In genomic region chr10:75860746-75861145, GRCm38 (mm10) we compare ENCODE assay signal across 8 mouse cellular contexts. TPM values are rescaled to one million over a fixed set of nuclear protein-coding genes. Genes with fewer than 3 reads are reported as not detected.
A peak's percentile ranks its signal among the peaks of the same experiment; 100 is the strongest.
DNase-seq lines count a peak whose midpoint lies in the region; ATAC-seq and TF ChIP-seq lines count a peak whose summit lies in the region.

No protein-coding gene starts in this region.

- ATAC-seq in hindbrain, postnatal 0 days = no peak

- no peak for TF ChIP-seq POLR2A in myocyte (IDR thresholded peaks at IDR 0.05; ENCODE audit: insufficient read length, low read depth)

- H3K9ac ChIP-seq in hindbrain, postnatal 0 days (replicated peaks; ENCODE audit: low read length) = peak overlapping the region; percentile 79; the same call in 1 of the 2 replicates

- peak overlapping the region; percentile 100 for H3K27ac ChIP-seq in forebrain, embryonic 10.5 days
- H3K27ac ChIP-seq in hindbrain, postnatal 0 days = peak overlapping the region; percentile 93

- DNase-seq in cerebellum, adult 18-20 months = peak; percentile 36 to 51
- DNase-seq in cerebellum, adult 8-10 months = no peak
- DNase-seq in forebrain, embryonic 10.5 days (ENCODE audit: extremely low spot score, low spot score) = no peak
- peak; percentile 27 for DNase-seq in hindbrain, postnatal 0 days (ENCODE audit: low spot score)
- no peak for DNase-seq in spleen, adult 12 weeks (ENCODE audit: low spot score)
- no peak for DNase-seq in spleen, postnatal 36 days (ENCODE audit: low spot score in 2 of 2)

- H3K27me3 ChIP-seq in E14TG2a.4 (ENCODE audit: insufficient read depth, low read length) = no peaks in the 10 kb centered on the region
- no peaks in the 10 kb centered on the region for H3K27me3 ChIP-seq in forebrain, embryonic 10.5 days (ENCODE audit: poor library complexity, severe bottlenecking)
- no peaks in the 10 kb centered on the region for H3K27me3 ChIP-seq in hindbrain, postnatal 0 days (ENCODE audit: insufficient read depth, low read length)
- H3K27me3 ChIP-seq in myocyte (ENCODE audit: control insufficient read depth, insufficient read depth, insufficient read length) = no peaks in the 10 kb centered on the region

- peaks cover 49% of the 10 kb centered on the region for H3K4me1 ChIP-seq in E14TG2a.4 (replicated peaks; ENCODE audit: low read depth, low read length)
- H3K4me1 ChIP-seq in forebrain, embryonic 10.5 days = peaks cover 40% of the 10 kb centered on the region
- 0 out of 2 replicates have a peak, but pooled peaks cover 7% of the 10 kb centered on the region for H3K4me1 ChIP-seq in hindbrain, postnatal 0 days (ENCODE audit: insufficient read depth, low read length)

- H3K79me2 ChIP-seq in myocyte (ENCODE audit: control insufficient read depth, insufficient read depth) = peaks cover 14% of the 10 kb centered on the region

- H3K4me2 ChIP-seq in hindbrain, postnatal 0 days (ENCODE audit: low read depth, low read length) = peak overlapping the region; percentile 69
- peak overlapping the region; percentile 94 for H3K4me2 ChIP-seq in myocyte (ENCODE audit: low read depth)

- 28% methylated on average over 7 of the region's 7 CpGs for WGBS in forebrain, embryonic 10.5 days
- 19% methylated on average over 7 of the region's 7 CpGs for WGBS in hindbrain, postnatal 0 days

- peaks cover 28% of the 10 kb centered on the region for H3K9me3 ChIP-seq in E14TG2a.4 (ENCODE audit: low read length)
- H3K9me3 ChIP-seq in forebrain, embryonic 10.5 days = peaks cover 9% of the 10 kb centered on the region
- no peaks in the 10 kb centered on the region for H3K9me3 ChIP-seq in hindbrain, postnatal 0 days (ENCODE audit: low read length)

- H3ac ChIP-seq in myocyte (ENCODE audit: control insufficient read depth, insufficient read length) = no peak overlapping the region

- peak overlapping the region; percentile 90 for H3K4me3 ChIP-seq in E14TG2a.4 (replicated peaks; ENCODE audit: low read length)
- H3K4me3 ChIP-seq in forebrain, embryonic 10.5 days = peak overlapping the region; percentile 88
- peak overlapping the region; percentile 57; the same call in 1 of the 2 replicates for H3K4me3 ChIP-seq in hindbrain, postnatal 0 days (ENCODE audit: low read length)
- H3K4me3 ChIP-seq in myocyte = peak overlapping the region; percentile 86

- peaks cover 35% of the 10 kb centered on the region for H3K36me3 ChIP-seq in E14TG2a.4 (ENCODE audit: insufficient read depth, low read length)
- peaks cover 35% of the 10 kb centered on the region for H3K36me3 ChIP-seq in forebrain, embryonic 10.5 days (replicated peaks)
- peaks cover 5% of the 10 kb centered on the region for H3K36me3 ChIP-seq in hindbrain, postnatal 0 days (ENCODE audit: insufficient read depth, low read length)
- peaks cover 10% of the 10 kb centered on the region for H3K36me3 ChIP-seq in myocyte (ENCODE audit: control insufficient read depth, insufficient read depth)

- no peak for TF ChIP-seq CTCF in E14TG2a.4 (conservative IDR thresholded peaks at IDR 0.05; ENCODE audit: low read length)
- no peak for TF ChIP-seq CTCF in hindbrain, postnatal 0 days (IDR thresholded peaks at IDR 0.05; ENCODE audit: low read depth)

TF ChIP-seq in myocyte, 11 proteins besides CTCF, POLR2A, EP300 and RAD21:
- TF ChIP-seq POLR2AphosphoS2 (IDR thresholded peaks at IDR 0.05; ENCODE audit: insufficient read length, low read depth) (no peak), SRF (IDR thresholded peaks at IDR 0.05; ENCODE audit: control insufficient read depth, insufficient read length, low read depth) (no peak), USF1 (IDR thresholded peaks at IDR 0.05; ENCODE audit: low read depth) (no peak), MYOD1 (IDR thresholded peaks at IDR 0.05; ENCODE audit: control insufficient read depth in 1 of 3, insufficient read length in 2 of 3, low read depth in 2 of 3) (no peak)
TF ChIP-seq in myocyte: peak in this region for 0.

RNA-seq across cellular contexts. Expression of gene Mif, which starts 0.7 kb away (rescaled TPM):
- polyA plus RNA-seq in forebrain, embryonic 10.5 days (2016; fragmentation: Nextera tagmentation; extraction: Ambion mirVana) = 3,631 and 3,763 TPM in 2 replicates
- 1,072 and 1,222 TPM in 2 replicates for total RNA-seq in hindbrain, postnatal 0 days (2014; rRNA removed)
- polyA plus RNA-seq in hindbrain, postnatal 0 days (2015; fragmentation: Nextera tagmentation; extraction: Ambion mirVana) = 1,792 and 1,891 TPM in 2 replicates
- polyA plus RNA-seq in myocyte (2012; fragmentation: generic; extraction: Trizol) = 3,517 TPM

RNA-seq across cellular contexts. Expression of gene Gstt2, which starts 23.5 kb away (rescaled TPM):
- polyA plus RNA-seq in forebrain, embryonic 10.5 days (2016; fragmentation: Nextera tagmentation; extraction: Ambion mirVana) = 7.3 and 8.3 TPM in 2 replicates
- 2.1 and 10.2 TPM in 2 replicates for total RNA-seq in hindbrain, postnatal 0 days (2014; rRNA removed)
- 9.3 and 11.1 TPM in 2 replicates for polyA plus RNA-seq in hindbrain, postnatal 0 days (2015; fragmentation: Nextera tagmentation; extraction: Ambion mirVana)
- 1.4 TPM for polyA plus RNA-seq in myocyte (2012; fragmentation: generic; extraction: Trizol)

RNA-seq across cellular contexts. Expression of gene Derl3, which starts 32.5 kb away (rescaled TPM):
- 1.8 and 2.4 TPM in 2 replicates for polyA plus RNA-seq in forebrain, embryonic 10.5 days (2016; fragmentation: Nextera tagmentation; extraction: Ambion mirVana)
- total RNA-seq in hindbrain, postnatal 0 days (2014; rRNA removed) = 0.79 and 1.8 TPM in 2 replicates
- polyA plus RNA-seq in hindbrain, postnatal 0 days (2015; fragmentation: Nextera tagmentation; extraction: Ambion mirVana) = 0.63 and 0.74 TPM in 2 replicates
- 0.58 TPM for polyA plus RNA-seq in myocyte (2012; fragmentation: generic; extraction: Trizol)

RNA-seq across cellular contexts. Expression of gene Gstt4, which starts 38.4 kb away (rescaled TPM):
- not detected in 2 replicates for polyA plus RNA-seq in forebrain, embryonic 10.5 days (2016; fragmentation: Nextera tagmentation; extraction: Ambion mirVana)
- not detected in 2 replicates for total RNA-seq in hindbrain, postnatal 0 days (2014; rRNA removed)
- polyA plus RNA-seq in hindbrain, postnatal 0 days (2015; fragmentation: Nextera tagmentation; extraction: Ambion mirVana) = not detected in 2 replicates
- polyA plus RNA-seq in myocyte (2012; fragmentation: generic; extraction: Trizol) = not detected

Comparison
In these comparisons a context has a peak if more than half of its experiments do, and no peak if none do; other contexts are left out.
1. DNase-seq: peak in cerebellum, adult 18-20 months (2 of 2) and hindbrain, postnatal 0 days (single experiment); none in cerebellum, adult 8-10 months (single experiment), forebrain, embryonic 10.5 days (single experiment), spleen, adult 12 weeks (single experiment) and spleen, postnatal 36 days (0 of 2).
2. Peak in every context shown above with its lines, with median percentiles within 50 percentile points of each other: H3K4me3 ChIP-seq.